Mouse (Mus musculus) kidney, adult 10 weeks (tissue): ENCODE data around the gene Rims4. TPM values are rescaled to one million over a fixed set of nuclear protein-coding genes. Genes with fewer than 3 reads are reported as not detected.

Experiments used
- polyA plus RNA-seq: library from polyadenylated mRNA; stranded (reverse); fragments of 350-450 nt; fragmentation: Illumina TruSeq; extraction: RNeasy Lipid Tissue Mini Kit (QIAGEN cat#74804); gene quantifications from one replicate; pipeline ENCODE4 v1.2.3, GENCODE M21; 2014; ENCODE audit warnings: low read depth, low replicate concordance

Gene Rims4
- polyA plus RNA-seq: not detected

GRCm38 (mm10) chr2:163918317-163919258, at the start of gene Rims4:
Rims4 (minus strand) TSS chr2:163918683.

GRCm38 (mm10) chr2:163853461-163853901, 65.0 kb downstream of the Rims4 start, which contains the start of gene Kcnk15:
Kcnk15 (plus strand) TSS chr2:163853651.

GRCm38 (mm10) chr2:163820607-163821006, 97.9 kb downstream of the Rims4 start, which contains the start of gene Ccn5:
Ccn5 (plus strand) TSS chr2:163820861.

Other genes with a start within 250 kb of the Rims4 start
- gene Ada, start 168.4 kb downstream of the Rims4 start, polyA plus RNA-seq: 0.61 TPM
- gene Ccn5, start 97.8 kb downstream of the Rims4 start, polyA plus RNA-seq: not detected
- gene Kcnk15, start 65.0 kb downstream of the Rims4 start, polyA plus RNA-seq: not detected
- 260 TPM for gene Ywhab, start 76.3 kb upstream of the Rims4 start, polyA plus RNA-seq
- gene Pabpc1l, start 106.8 kb upstream of the Rims4 start, polyA plus RNA-seq: 1.4 TPM
- gene Stk4, start 151.6 kb upstream of the Rims4 start, polyA plus RNA-seq: 53.7 TPM
- gene Tomm34, start 152.5 kb upstream of the Rims4 start, polyA plus RNA-seq: 8.0 TPM